Mouse (Mus musculus) neural tube, embryonic 13.5 days (tissue): Measurements from ENCODE around the gene Dpf3. TPM values are rescaled to one million over a fixed set of nuclear protein-coding genes. Genes with fewer than 3 reads are reported as not detected.
A peak's percentile ranks its signal among the peaks of the same experiment; 100 is the strongest.

Experiments
- ATAC-seq: fragments of 200-750 bp; cut with Nextera tagmentation; 2 replicates; pipeline ENCODE4 v1.8.0; 2017; ENCODE audit warnings: low read depth, mild to moderate bottlenecking, moderate TSS enrichment, moderate library complexity
- H3K27ac ChIP-seq: fragments of 300-500 bp; sonication (generic); replicated peaks from 2 replicates; pipeline ENCODE4 v1.5.1; 2015; ENCODE audit warnings: moderate library complexity, mild to moderate bottlenecking, inconsistent platforms
- H3K27me3 ChIP-seq: fragments of 300-500 bp; sonication (generic); 2 replicates; pipeline ENCODE4 v1.6.1; 2015; ENCODE audit warnings: mild to moderate bottlenecking, inconsistent platforms
- H3K36me3 ChIP-seq: fragments of 300-500 bp; sonication (generic); 2 replicates; pipeline ENCODE4 v1.6.1; 2015; ENCODE audit warnings: mild to moderate bottlenecking, inconsistent platforms
- H3K4me1 ChIP-seq: fragments of 300-500 bp; sonication (generic); replicated peaks from 2 replicates; pipeline ENCODE4 v1.6.1; 2015; ENCODE audit warnings: inconsistent platforms
- H3K4me2 ChIP-seq: fragments of 300-500 bp; sonication (generic); 2 replicates; pipeline ENCODE4 v1.6.1; 2015; ENCODE audit warnings: inconsistent platforms, mild to moderate bottlenecking, moderate library complexity
- H3K4me3 ChIP-seq: fragments of 300-500 bp; sonication (generic); 2 replicates; pipeline ENCODE4 v1.5.1; 2015; ENCODE audit warnings: mild to moderate bottlenecking, inconsistent platforms
- H3K9ac ChIP-seq: fragments of 300-500 bp; sonication (generic); 2 replicates; pipeline ENCODE4 v1.6.1; 2015; ENCODE audit warnings: moderate library complexity, mild to moderate bottlenecking, inconsistent platforms
- H3K9me3 ChIP-seq: fragments of 300-500 bp; sonication (generic); 2 replicates; pipeline ENCODE4 v1.6.1; 2016; ENCODE audit warnings: inconsistent platforms
- WGBS: fragments of 180-500 bp; shearing (Covaris S2); methylation state at CpG from one replicate; pipeline ENCODE4 v1.1.7; 2015; 5-methylcytosine and 5-hydroxymethylcytosine counted together
- polyA plus RNA-seq: library from polyadenylated mRNA; unstranded; fragments of >200 nt; fragmentation: Nextera tagmentation; extraction: Ambion mirVana; gene quantifications from 2 replicates; pipeline ENCODE4 v1.2.1, GENCODE M21; 2015

The Dpf3 gene
- polyA plus RNA-seq, 1 experiment from 2014 or later = 21.7 TPM

GRCm38 (mm10) chr12:83241022-83241421, 246.5 kb downstream of the Dpf3 start:
- Histone ChIP-seq H3K27ac (no peak overlapping the region), H3K9ac (no peak overlapping the region), H3K4me3 (no peak overlapping the region), H3K4me1 (no peaks in the 10 kb centered on the region), H3K36me3 (no peaks in the 10 kb centered on the region), H3K4me2 (no peak overlapping the region), H3K9me3 (no peaks in the 10 kb centered on the region), H3K27me3 (no peaks in the 10 kb centered on the region)
- 76% methylated on average over 3 of the region's 3 CpGs for WGBS
- no peak for ATAC-seq

GRCm38 (mm10) chr12:83240571-83240970, 246.9 kb downstream of the Dpf3 start:
- Histone ChIP-seq H3K9me3 (no peaks in the 10 kb centered on the region), H3K27me3 (no peaks in the 10 kb centered on the region), H3K4me3 (no peak overlapping the region), H3K4me2 (no peak overlapping the region), H3K9ac (no peak overlapping the region), H3K27ac (no peak overlapping the region), H3K4me1 (no peaks in the 10 kb centered on the region), H3K36me3 (no peaks in the 10 kb centered on the region)
- no peak for ATAC-seq

GRCm38 (mm10) chr12:83235781-83236180, 251.7 kb downstream of the Dpf3 start:
- Histone ChIP-seq H3K27ac (no peak overlapping the region), H3K4me1 (peaks cover 9% of the 10 kb centered on the region; the same call in 1 of the 2 replicates), H3K4me2 (no peak overlapping the region), H3K4me3 (no peak overlapping the region), H3K9me3 (peaks cover 1% of the 10 kb centered on the region; the same call in 1 of the 2 replicates), H3K36me3 (no peaks in the 10 kb centered on the region), H3K9ac (no peak overlapping the region), H3K27me3 (no peaks in the 10 kb centered on the region)
- 92% methylated on average over 6 of the region's 6 CpGs for WGBS
- ATAC-seq = no peak

GRCm38 (mm10) chr12:83234981-83235380, 252.5 kb downstream of the Dpf3 start:
- Histone ChIP-seq H3K4me2 (no peak overlapping the region), H3K9ac (no peak overlapping the region), H3K4me3 (no peak overlapping the region), H3K27ac (no peak overlapping the region), H3K9me3 (peaks cover 5% of the 10 kb centered on the region; the same call in 1 of the 2 replicates), H3K27me3 (no peaks in the 10 kb centered on the region), H3K36me3 (no peaks in the 10 kb centered on the region), H3K4me1 (peaks cover 9% of the 10 kb centered on the region; the same call in 1 of the 2 replicates)
- WGBS = 61% methylated on average over 2 of the region's 2 CpGs
- ATAC-seq = no peak

GRCm38 (mm10) chr12:83233651-83234050, 253.9 kb downstream of the Dpf3 start:
- Histone ChIP-seq H3K4me2 (no peak overlapping the region), H3K4me1 (peaks cover 9% of the 10 kb centered on the region; the same call in 1 of the 2 replicates), H3K9ac (no peak overlapping the region), H3K27me3 (no peaks in the 10 kb centered on the region), H3K9me3 (peaks cover 5% of the 10 kb centered on the region; the same call in 1 of the 2 replicates), H3K36me3 (no peaks in the 10 kb centered on the region), H3K27ac (no peak overlapping the region), H3K4me3 (no peak overlapping the region)
- ATAC-seq = no peak
- 42% methylated on average over 7 of the region's 7 CpGs for WGBS

- 69% methylated on average over 5 of the region's 5 CpGs for WGBS
- H3K4me1 ChIP-seq = peaks cover 9% of the 10 kb centered on the region; the same call in 1 of the 2 replicates
- H3K36me3 ChIP-seq = no peaks in the 10 kb centered on the region
Observed at GRCm38 (mm10) chr12:83232916-83233315, 254.6 kb downstream of the Dpf3 start.

GRCm38 (mm10) chr12:83231258-83231657, 256.3 kb downstream of the Dpf3 start:
- peaks cover 13% of the 10 kb centered on the region for H3K4me1 ChIP-seq
- no peak for ATAC-seq
- 87% methylated on average over 4 of the region's 4 CpGs for WGBS

More at GRCm38 (mm10) chr12:83232916-83233315, 254.6 kb downstream of the Dpf3 start:
- Histone ChIP-seq H3K9ac (no peak overlapping the region), H3K4me2 (no peak overlapping the region), H3K27me3 (no peaks in the 10 kb centered on the region), H3K27ac (no peak overlapping the region), H3K4me3 (no peak overlapping the region), H3K9me3 (peaks cover 5% of the 10 kb centered on the region; the same call in 1 of the 2 replicates)
- no peak for ATAC-seq

GRCm38 (mm10) chr12:83229683-83230082, 257.8 kb downstream of the Dpf3 start:
- H3K4me2 ChIP-seq = no peak overlapping the region
- H3K27me3 ChIP-seq = no peaks in the 10 kb centered on the region
- H3K4me1 ChIP-seq = peaks cover 13% of the 10 kb centered on the region
- ATAC-seq = no peak
- WGBS = 88% methylated on average over 6 of the region's 6 CpGs
- no peak overlapping the region for H3K9ac ChIP-seq
- H3K4me3 ChIP-seq = no peak overlapping the region
- no peaks in the 10 kb centered on the region; the same call in 1 of the 2 replicates for H3K36me3 ChIP-seq
- no peak overlapping the region for H3K27ac ChIP-seq
- peaks cover 5% of the 10 kb centered on the region; the same call in 1 of the 2 replicates for H3K9me3 ChIP-seq

More at GRCm38 (mm10) chr12:83231258-83231657, 256.3 kb downstream of the Dpf3 start:
- no peak overlapping the region for H3K27ac ChIP-seq
- H3K27me3 ChIP-seq = no peaks in the 10 kb centered on the region
- no peak overlapping the region for H3K9ac ChIP-seq
- no peaks in the 10 kb centered on the region for H3K36me3 ChIP-seq
- peaks cover 5% of the 10 kb centered on the region; the same call in 1 of the 2 replicates for H3K9me3 ChIP-seq
- no peak overlapping the region for H3K4me2 ChIP-seq
- no peak overlapping the region for H3K4me3 ChIP-seq

- 25% methylated on average over 4 of the region's 4 CpGs for WGBS
- ATAC-seq = no peak
- no peak overlapping the region for H3K4me3 ChIP-seq
Observed at GRCm38 (mm10) chr12:83227014-83227413, 260.5 kb downstream of the Dpf3 start.

GRCm38 (mm10) chr12:83220964-83221363, 266.6 kb downstream of the Dpf3 start:
- no peaks in the 10 kb centered on the region for H3K9me3 ChIP-seq
- WGBS = 84% methylated on average over 7 of the region's 7 CpGs
- H3K9ac ChIP-seq = no peak overlapping the region
- no peak overlapping the region for H3K4me2 ChIP-seq
- H3K27me3 ChIP-seq = no peaks in the 10 kb centered on the region
- no peak for ATAC-seq
- H3K27ac ChIP-seq = no peak overlapping the region
- no peaks in the 10 kb centered on the region; the same call in 1 of the 2 replicates for H3K36me3 ChIP-seq
- H3K4me1 ChIP-seq = no peaks in the 10 kb centered on the region
- H3K4me3 ChIP-seq = no peak overlapping the region

More at GRCm38 (mm10) chr12:83227014-83227413, 260.5 kb downstream of the Dpf3 start:
- Histone ChIP-seq H3K4me2 (no peak overlapping the region), H3K9me3 (peaks cover 5% of the 10 kb centered on the region; the same call in 1 of the 2 replicates), H3K4me1 (peaks cover 4% of the 10 kb centered on the region; the same call in 1 of the 2 replicates), H3K9ac (no peak overlapping the region), H3K27ac (no peak overlapping the region), H3K36me3 (no peaks in the 10 kb centered on the region; the same call in 1 of the 2 replicates), H3K27me3 (no peaks in the 10 kb centered on the region)

- ATAC-seq = peak; percentile 49
- Histone ChIP-seq H3K4me3 (no peak overlapping the region), H3K27me3 (no peaks in the 10 kb centered on the region), H3K4me2 (no peak overlapping the region), H3K9ac (no peak overlapping the region), H3K9me3 (no peaks in the 10 kb centered on the region), H3K27ac (0 out of 2 replicates have a peak overlapping the region, but pooled peaks have one; percentile 38), H3K4me1 (peaks cover 30% of the 10 kb centered on the region), H3K36me3 (no peaks in the 10 kb centered on the region)
- WGBS = 19% methylated on average over 6 of the region's 6 CpGs
Observed at GRCm38 (mm10) chr12:83213879-83214341, 273.6 kb downstream of the Dpf3 start.

- Histone ChIP-seq H3K9ac (no peak overlapping the region), H3K36me3 (no peaks in the 10 kb centered on the region), H3K9me3 (no peaks in the 10 kb centered on the region), H3K27ac (no peak overlapping the region), H3K27me3 (no peaks in the 10 kb centered on the region), H3K4me2 (no peak overlapping the region), H3K4me3 (no peak overlapping the region), H3K4me1 (peaks cover 46% of the 10 kb centered on the region)
- ATAC-seq = no peak
- WGBS = 88% methylated on average over 2 of the region's 2 CpGs
Observed at GRCm38 (mm10) chr12:83211976-83212375, 275.5 kb downstream of the Dpf3 start.
